Mouse (Mus musculus): ENCODE results near the gene Dgkh. TPM values are rescaled to one million over a fixed set of nuclear protein-coding genes. Genes with fewer than 3 reads are reported as not detected.

The Dgkh gene
- total RNA-seq, 2 experiments from 2014 or later, result 1.3 to 1.5 TPM

DNA sequence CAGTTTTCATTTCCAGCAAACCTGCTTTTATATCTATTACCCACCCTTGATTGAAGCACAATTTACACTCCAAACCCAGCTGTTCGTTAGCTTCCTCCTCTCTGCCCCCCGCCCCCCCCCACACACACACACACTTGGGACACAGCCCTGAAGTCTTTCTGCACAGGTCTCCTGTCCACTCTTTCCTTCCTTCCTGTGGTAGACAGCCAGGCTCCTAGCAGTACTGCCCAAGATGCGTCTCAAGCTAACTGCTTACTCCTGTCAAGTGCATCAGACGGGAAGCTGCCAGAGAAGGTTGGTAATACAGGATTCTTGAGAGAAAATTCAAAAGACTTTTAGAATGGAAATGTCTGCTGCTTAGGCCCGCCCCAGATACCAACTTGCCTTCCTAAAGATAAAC is 92.9 kb downstream of the Dgkh start:
- peak; percentile 82 for ATAC-seq (replicated peaks; ENCODE audit: poor library complexity, severe bottlenecking)

DNA sequence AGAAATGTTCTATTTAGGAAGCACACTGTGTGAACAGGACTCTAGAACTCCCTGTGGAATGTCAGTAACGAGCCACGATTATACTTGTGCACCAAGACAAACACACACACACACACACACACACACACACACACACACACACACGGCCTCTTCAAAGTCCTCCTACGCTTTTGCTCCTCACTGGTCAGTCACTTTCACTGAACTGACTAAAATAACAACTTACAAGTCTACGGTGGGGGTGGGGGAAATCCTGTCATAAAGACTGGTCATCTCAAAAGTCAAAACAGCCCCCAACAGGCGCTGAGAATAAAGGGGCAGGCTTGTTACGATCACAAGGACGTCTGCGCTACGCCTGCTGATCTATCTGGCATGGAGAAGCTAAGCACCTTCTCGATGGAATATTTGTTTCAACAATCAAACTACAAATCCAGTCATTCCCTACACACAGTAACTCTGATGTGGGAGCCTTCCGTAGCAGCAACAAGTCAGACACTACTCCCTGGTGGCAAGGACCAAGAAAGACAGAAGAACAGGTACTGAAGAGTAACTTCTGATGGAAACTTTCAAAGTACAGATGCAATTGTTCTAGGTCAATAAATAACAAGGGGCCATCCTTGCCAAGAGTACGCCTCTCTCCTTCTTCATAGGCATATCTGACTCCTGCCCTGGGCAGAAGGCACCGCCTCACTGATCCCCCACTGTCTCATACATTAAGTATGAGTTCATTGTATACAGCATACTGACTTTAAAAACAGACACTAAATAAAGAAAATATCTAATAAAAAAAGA is 96.8 kb downstream of the Dgkh start:
- ATAC-seq (replicated peaks; ENCODE audit: poor library complexity, severe bottlenecking), result no peak

DNA sequence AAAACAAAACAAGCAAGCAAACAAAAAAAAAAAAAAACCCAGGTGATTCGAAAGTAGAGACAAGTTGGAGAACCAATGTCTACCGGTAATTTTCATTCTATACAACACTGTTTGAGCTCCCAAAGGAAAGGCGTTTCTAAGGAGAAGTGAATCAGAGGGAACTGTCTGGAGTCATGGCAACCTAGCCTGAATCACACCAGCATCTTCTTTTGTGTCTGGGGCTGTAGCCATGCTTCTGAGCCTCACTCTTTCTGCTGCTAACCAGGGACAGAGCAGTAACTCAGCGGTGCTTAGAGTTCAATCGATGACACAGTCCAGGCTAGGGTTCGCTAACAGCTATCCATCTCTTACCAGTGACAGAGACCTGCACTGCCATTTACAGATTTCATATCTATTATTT is 99.8 kb downstream of the Dgkh start:
- no peak for ATAC-seq (replicated peaks; ENCODE audit: poor library complexity, severe bottlenecking)

DNA sequence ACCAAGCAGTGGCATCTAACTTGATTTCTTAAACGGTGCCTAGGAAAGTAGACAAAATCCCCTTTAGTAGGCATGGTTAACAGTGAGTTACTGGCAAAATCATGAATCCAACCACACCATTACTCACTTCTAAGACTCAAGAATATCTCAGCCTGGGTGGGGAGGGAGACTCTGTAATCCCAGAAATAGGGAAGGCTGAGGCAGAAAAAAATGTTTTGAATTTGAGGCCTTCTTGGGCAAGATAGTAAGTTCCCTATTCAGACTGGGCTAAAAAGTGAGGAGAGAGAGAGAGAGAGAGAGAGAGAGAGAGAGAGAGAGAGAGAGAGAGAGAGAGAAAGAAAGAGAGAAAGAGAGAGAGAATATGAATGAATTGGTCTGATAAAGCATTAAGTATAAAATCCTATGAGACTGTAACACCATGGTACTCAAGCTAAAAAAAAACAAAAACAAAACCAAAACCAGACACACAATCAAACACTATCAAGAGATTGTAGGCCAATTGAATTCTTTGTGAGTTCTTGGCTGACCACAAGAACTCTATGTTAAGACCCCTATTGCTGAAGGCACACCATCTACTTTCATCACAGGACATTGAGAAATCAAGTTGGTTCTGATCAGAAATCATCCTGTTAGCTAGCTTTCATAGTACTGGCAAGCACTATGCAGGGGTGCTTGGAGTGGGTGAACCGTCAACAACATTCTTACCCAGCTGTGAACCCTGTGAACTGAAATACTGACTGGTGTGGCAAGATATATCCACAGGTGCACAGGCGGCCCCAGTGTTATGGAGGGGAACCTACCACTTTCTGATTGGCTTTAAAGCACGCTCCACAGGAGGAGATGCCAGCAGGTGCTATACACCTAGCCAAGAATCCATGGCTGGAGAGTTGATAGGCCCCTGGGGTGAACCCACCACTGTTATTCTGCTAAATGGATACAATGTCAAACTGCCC is 101.4 kb downstream of the Dgkh start:
- peak; percentile 85 for ATAC-seq (replicated peaks; ENCODE audit: poor library complexity, severe bottlenecking)

DNA sequence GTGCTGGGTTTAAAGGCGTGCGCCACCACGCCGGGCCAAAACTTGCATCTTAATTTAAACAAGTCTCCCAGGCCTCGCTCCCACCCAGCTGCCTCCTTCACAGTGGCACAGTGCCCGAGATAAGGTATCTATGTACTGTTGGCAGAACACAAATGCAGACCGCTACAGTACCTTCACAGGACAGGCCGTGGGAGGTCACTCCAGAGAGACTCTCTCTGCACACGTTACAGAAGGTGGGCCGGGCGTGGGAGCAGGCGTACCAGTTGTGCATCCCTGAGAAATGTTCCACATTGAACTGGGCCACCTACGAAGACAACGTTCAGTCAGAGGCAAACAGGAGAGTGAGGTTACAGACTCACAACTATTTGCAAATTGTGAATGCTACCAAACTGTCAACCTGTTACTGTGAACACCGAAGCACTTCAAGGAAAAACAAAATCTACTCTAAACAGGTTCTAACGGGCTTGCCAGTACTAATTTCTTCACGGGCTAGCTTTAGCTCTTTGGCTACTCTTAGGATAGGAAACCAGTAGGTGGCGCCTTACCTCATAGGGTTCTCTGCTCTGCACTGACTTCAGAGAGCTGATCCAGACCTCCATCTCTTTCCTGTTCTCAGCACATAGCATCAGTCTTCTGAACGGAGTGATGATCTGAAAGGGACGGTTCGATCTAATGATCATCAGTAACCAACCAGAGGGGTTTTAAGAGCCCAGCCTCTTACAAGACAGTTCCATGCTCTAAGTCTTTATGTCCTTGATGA is 104.9 kb downstream of the Dgkh start:
- peak; percentile 43 for ATAC-seq (replicated peaks; ENCODE audit: poor library complexity, severe bottlenecking)

DNA sequence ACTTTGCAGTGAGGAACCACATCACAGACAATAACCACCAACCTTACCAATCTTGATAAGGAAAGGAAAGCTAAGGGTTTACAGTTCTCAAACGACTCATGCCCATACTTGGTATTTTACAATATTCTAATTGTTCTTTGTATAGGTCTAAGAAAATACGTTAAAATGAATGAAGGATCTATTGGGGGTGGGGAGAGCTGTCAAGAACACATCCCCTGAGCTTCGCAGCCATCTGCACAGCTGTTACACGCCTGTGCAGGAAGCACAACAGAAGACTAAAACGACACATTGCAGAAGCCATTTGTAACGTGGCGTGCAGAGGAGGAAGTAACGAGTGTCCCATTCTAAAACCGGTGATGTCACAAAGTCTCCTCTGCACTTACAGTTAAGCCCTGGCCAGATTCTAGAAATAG is 113.7 kb downstream of the Dgkh start:
- peak; percentile 40; the same call in 1 of the 2 replicates for ATAC-seq (replicated peaks; ENCODE audit: poor library complexity, severe bottlenecking)

DNA sequence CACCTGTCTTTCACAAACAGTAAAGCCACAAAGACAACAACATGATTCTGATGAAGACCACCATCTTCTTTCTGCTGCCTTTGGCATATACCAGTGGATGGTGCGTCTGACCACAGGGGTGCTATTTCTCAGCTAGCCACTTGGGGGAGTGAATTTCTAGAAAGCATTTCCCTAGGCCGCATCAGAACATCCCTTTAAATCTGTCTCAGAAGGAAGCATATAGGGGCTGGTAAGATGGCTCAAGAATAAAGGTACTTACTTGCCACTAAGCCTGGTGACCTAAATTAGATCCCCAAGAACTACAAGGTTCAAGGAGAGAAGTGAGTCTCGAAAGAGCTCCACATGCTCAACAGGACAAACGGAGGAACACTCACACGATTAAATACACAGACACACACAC is 119.0 kb downstream of the Dgkh start:
- peak; percentile 44 for ATAC-seq (replicated peaks; ENCODE audit: poor library complexity, severe bottlenecking)

DNA sequence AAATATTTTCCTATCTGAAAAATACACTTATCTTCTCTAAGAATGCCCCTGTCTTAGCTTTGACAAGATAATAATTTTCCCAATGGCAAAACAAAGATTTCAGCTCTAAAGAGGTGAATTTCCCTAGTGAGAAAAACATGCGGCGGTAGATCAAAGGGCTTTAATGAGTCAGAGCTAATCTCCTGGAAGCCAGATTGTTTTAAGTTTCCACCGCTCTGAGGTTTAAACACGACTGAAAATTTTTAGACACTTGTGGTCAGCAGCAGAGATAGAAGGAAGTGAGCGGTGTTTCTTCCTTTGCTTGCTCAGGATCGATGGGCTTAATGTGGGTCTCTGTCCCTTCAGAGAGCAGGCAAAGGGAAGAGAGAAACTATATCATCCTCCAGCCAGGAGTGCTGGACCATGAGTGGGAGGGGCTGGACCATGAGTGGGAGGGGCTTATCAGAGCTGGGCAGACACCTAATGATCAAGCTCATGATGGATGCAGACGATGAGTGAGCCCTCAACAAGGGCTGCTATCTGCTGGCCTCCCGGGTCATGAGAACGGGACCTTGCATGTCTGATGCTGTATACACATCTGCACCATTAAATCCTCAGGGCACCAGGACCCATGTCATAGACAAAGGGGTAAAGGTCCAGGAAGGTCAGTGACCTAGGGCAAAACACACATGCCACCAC is 120.3 kb downstream of the Dgkh start:
- peak; percentile 35 for ATAC-seq (replicated peaks; ENCODE audit: poor library complexity, severe bottlenecking)

DNA sequence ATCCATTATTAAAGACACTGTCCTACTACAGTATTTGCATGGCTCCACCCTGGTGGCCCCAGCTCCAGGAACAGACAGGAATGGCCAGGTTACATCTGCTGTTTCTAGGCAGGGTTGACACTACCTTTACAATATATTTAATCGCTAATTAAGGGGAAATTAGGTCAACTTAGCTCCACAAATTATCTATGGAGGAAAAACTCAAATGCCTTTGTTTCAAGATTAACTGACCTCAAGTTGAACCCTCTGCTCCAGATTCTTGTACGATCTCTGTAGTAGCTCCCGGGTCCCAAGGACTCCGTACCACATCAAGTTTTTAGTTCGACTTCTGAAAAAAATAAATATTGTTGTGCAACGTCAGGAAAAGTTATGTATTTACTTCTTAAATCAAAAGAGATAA is 137.7 kb downstream of the Dgkh start:
- ATAC-seq (replicated peaks; ENCODE audit: poor library complexity, severe bottlenecking), result no peak

DNA sequence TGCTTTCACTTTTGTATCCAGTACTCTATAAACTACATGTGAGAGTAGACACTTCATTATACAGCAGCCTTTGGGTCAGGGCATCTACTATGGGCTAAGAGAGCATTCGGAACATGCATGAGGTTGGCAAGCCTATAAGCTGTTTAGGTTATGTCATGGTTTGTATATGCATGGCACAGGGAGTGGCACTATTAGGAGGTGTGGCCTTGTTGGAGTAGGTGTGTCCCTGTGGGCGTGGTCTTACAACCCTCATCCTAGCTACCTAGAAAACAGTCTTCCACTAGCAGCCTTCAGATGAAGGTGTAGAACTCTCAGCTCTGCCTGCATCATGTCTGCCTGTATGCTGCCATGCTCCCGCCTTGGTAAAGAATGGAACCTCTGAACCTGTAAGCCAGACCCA is 139.6 kb downstream of the Dgkh start:
- no peak for ATAC-seq (replicated peaks; ENCODE audit: poor library complexity, severe bottlenecking)

DNA sequence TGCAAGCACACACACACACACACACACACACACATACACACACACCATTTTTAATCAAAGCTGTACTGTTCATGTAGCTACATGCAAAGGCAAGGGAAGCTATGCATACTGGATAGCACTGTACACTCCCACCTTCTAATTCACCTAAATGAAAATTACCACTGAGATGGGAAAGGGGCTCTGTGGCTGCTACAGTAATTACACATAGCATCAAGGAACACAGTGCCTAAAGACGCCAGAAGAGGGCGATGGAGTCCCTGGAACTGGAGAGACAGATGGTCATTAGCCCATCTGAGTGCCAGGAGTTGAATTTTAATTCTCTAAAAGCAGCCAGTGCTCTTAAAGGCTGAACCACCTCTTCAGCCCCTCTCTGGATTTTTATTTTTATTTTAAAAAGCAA is 142.2 kb downstream of the Dgkh start:
- peak; percentile 75 for ATAC-seq (replicated peaks; ENCODE audit: poor library complexity, severe bottlenecking)

DNA sequence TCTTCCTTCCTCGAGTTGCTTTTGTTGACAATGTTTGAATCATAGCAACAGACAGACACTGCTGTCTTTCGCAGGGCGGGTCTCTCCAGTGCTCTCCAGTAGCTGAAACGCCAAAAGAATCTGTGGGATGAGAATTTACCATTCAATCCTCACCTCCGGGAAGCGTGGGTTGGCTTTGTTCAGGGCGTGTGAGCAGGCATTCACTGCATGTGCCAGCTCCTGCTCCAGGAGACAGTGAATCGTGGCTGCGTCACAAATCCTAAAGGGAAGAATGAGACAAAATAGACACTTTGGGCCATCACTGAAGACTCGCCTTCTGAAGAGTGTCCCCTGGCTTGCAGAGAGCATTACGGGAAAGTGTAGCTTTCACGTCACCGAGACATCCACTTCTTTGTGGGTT is 148.4 kb downstream of the Dgkh start:
- no peak for ATAC-seq (replicated peaks; ENCODE audit: poor library complexity, severe bottlenecking)

DNA sequence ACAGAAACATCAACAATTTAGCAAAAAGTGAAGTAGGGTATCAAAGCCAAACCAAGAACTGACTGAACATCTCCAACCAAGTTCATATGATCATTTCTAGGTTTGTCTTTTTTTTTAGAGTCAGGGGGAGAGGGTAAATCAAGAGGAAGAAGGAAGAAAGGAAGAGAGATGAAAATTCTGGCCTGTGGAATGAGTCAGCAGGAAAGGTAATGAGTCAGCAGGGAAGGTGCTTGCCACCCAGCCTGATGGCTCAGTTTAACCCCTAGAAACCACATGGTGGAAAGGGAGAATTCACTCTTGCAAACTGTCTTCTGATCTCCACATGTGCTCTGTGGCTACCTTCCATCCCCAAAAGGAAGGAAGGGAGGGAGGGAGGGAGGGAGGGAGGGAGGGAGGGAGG is 149.4 kb downstream of the Dgkh start:
- ATAC-seq (replicated peaks; ENCODE audit: poor library complexity, severe bottlenecking), result no peak

DNA sequence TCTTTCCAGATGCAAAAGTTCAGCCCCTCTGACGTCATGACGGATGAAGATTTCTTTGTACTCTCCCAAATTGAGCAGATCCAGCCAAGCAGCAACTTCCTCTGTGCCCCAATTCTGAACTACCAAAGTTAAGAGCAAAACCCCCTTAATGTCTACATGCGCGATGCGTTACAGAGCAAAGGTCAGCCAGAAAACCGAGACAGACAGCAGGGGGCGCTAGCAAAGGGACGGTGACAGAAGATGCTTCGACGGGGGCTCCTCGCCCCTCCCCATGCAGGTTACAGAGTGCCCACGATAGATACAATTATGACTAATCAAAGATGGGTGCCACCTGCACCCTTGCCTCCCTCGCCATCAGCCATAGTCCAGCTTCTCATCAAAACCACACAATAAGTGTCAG is 156.7 kb downstream of the Dgkh start:
- ATAC-seq (replicated peaks; ENCODE audit: poor library complexity, severe bottlenecking), result no peak

DNA sequence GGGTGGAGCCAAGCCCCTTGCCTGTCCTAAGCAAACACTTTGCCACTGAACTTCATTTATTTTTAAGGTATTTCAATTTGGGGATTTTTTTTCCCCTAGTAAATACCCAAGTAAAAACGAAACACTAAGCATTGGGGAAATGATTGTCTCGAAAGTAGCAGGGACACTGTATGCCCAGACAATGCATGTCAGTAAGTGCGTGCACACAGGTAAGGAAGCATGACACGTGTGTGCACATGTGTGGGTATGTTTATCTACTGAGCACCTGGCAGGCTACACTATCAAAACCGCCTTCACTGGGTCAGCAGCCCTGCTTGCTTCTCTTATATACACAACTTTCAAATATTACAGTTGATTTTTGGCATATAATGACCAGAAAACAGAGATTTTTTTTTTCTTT is 164.2 kb downstream of the Dgkh start:
- ATAC-seq (replicated peaks; ENCODE audit: poor library complexity, severe bottlenecking), result no peak

DNA sequence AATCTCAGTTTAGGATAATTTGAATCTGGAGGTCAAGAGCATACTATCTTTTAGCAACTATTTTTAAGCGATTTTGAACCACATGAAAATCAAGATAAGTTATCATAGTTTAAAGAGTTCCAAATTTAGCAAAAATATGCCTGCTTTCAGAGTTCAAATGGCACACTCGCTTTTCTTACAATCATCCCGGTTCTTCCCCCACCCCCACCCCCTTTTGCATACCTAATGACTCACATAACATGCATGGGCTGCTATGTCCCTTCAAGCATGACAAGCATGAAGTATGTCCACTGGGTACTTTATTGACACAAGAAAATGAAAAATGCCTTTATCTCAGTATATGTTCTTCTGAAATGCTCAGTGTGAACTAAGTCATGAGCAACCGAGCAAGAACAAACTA is 166.1 kb downstream of the Dgkh start:
- no peak for ATAC-seq (replicated peaks; ENCODE audit: poor library complexity, severe bottlenecking)

DNA sequence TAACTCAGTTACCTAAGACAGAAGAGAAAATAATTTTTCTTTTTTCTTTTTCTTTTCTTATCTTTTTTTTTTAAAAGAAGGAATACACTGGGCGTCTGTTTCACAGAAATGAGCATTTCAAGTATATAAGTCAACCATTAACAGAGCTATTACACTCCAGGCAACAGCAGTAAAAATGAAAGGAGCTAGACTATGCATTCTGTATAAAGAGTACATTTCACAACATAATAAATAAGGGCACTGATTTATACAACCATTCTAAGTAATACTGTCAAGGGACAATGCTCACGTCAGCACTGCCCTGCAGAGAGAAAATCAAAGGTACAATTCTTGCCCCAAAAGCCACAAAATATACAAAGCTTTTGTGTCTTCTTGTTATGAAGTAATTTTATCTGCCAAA is 168.3 kb downstream of the Dgkh start:
- no peak for ATAC-seq (replicated peaks; ENCODE audit: poor library complexity, severe bottlenecking)

DNA sequence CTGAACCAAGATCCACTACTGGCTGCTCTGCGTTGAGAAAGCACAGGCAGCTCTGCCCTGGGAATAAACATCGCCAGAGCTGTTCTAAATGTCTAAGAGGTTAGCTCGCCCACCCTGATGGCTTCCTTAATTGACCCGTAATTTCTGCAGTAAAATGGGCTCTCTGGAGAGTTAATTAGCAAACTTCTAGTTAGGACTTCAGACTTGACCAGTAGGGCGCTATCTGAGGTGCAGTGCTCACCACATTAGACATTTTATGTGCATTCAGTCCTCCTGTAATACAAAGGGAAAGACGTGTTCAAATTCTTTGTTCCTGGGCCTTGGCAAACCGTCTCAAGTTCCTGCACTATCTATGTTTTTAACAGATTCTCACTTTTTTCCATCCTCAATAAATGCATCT is 169.4 kb downstream of the Dgkh start:
- no peak for ATAC-seq (replicated peaks; ENCODE audit: poor library complexity, severe bottlenecking)

DNA sequence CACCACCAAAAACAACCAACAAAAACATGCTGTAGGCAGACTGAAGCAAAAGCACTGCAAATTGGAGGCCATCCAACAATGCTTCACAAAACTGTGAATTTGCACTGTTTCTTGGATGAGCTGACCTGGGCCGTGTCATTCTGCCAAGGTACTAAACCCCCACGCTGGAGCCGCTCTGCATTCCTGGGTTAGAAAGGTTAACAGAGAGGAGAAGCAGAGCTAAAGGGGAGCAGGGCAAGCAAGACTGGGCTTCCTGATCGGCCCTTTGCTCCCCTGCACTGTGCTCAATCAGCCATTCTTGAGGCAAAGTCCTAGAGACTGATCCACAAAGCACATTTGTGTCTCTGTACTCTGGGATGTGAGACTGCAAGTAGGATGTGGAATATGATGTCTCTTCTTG is 170.5 kb downstream of the Dgkh start:
- ATAC-seq (replicated peaks; ENCODE audit: poor library complexity, severe bottlenecking), result no peak

DNA sequence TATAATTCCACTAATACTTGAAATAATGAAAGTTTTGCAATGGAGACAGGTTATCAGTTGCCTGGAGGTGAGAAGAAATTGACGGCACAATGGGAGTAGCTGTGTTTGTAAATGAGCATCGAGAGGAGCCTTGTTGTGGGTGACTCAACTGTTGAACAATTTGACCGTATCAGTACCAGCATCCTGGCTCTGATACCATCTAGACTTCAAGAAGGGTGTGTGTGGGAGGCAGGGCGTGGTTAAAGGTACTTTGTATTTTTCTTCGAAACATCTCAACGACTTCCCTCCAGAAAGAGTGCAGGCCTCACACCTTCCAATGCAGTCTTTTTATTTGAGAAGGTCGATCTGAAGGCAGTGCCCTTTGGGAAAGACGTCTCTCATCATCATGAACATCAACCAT is 173.5 kb downstream of the Dgkh start:
- ATAC-seq (replicated peaks; ENCODE audit: poor library complexity, severe bottlenecking), result no peak
